Mouse (Mus musculus) liver, adult 2 months (tissue): ENCODE results near the gene Sit1.

Experiments
- CTCF ChIP-seq: fragments of 200-500 bp; IDR thresholded peaks from 2 replicates; pipeline ENCODE4 v1.5.1; 2011; ENCODE audit warnings: low read depth, low read length, control low read depth
- POLR2A ChIP-seq: fragments of 200-500 bp; IDR thresholded peaks from 2 replicates; pipeline ENCODE4 v1.6.1; 2011; ENCODE audit warnings: low read length, control low read depth; ENCODE audit not compliant: insufficient read depth; ENCODE audit errors: extremely low read depth

DNA sequence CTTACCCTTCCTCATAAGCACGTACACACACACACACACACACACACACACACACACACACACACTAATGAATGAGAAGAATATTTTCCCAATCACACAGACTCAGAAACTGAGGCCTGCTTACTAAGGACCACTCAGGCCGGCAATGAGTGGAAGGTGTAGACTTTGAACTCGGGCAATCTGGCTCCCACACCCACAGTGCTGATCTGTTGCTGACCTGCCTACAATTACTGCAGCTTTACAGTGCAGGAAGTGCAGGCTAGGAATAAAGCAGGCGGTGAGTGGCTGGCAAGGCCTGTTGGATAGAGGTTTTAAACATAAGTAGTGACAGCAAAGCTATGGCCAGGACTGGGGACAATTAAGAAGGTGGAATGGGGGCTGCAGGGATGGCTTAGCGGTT is 2.5 kb downstream of the Sit1 start:
- TF ChIP-seq POLR2A (no peak), CTCF (no peak)
